Mouse (Mus musculus) neural tube, embryonic 14.5 days (tissue): ENCODE data around the gene Ece2. TPM values are rescaled to one million over a fixed set of nuclear protein-coding genes. Genes with fewer than 3 reads are reported as not detected.

Experiments
- ATAC-seq: fragments of 200-750 bp; cut with Nextera tagmentation; 2 replicates; pipeline ENCODE4 v1.8.0; 2017; ENCODE audit warnings: low read depth, mild to moderate bottlenecking, moderate TSS enrichment, moderate library complexity
- H3K27ac ChIP-seq: fragments of 300-500 bp; sonication (generic); 2 replicates; pipeline ENCODE4 v1.5.1; 2014; ENCODE audit warnings: low read depth, mild to moderate bottlenecking, control low read depth, low read length, moderate library complexity, mixed read lengths
- H3K27me3 ChIP-seq: fragments of 300-500 bp; sonication (generic); 2 replicates; pipeline ENCODE4 v1.6.1; 2014; ENCODE audit warnings: low read length; ENCODE audit not compliant: control insufficient read depth, insufficient read depth
- H3K36me3 ChIP-seq: fragments of 300-500 bp; sonication (generic); 2 replicates; pipeline ENCODE4 v1.6.1; 2014; ENCODE audit warnings: low read length, mixed read lengths; ENCODE audit not compliant: control insufficient read depth, insufficient read depth
- H3K4me1 ChIP-seq: fragments of 300-500 bp; sonication (generic); 2 replicates; pipeline ENCODE4 v1.6.1; 2014; ENCODE audit warnings: low read length; ENCODE audit not compliant: control insufficient read depth, insufficient read depth
- H3K4me2 ChIP-seq: fragments of 300-500 bp; sonication (generic); 2 replicates; pipeline ENCODE4 v1.6.1; 2014; ENCODE audit warnings: mild to moderate bottlenecking, low read depth, low read length, control low read depth
- H3K4me3 ChIP-seq: fragments of 300-500 bp; sonication (generic); 2 replicates; pipeline ENCODE4 v1.5.1; 2014; ENCODE audit warnings: low read depth, low read length, control low read depth, mixed read lengths
- H3K9ac ChIP-seq: fragments of 300-500 bp; sonication (generic); replicated peaks from 2 replicates; pipeline ENCODE4 v1.6.1; 2014; ENCODE audit warnings: low read depth, mild to moderate bottlenecking, control low read depth, low read length, mixed read lengths
- H3K9me3 ChIP-seq: fragments of 300-500 bp; sonication (generic); 2 replicates; pipeline ENCODE4 v1.6.1; 2016; ENCODE audit warnings: low read length; ENCODE audit not compliant: control insufficient read depth
- WGBS: fragments of 180-500 bp; shearing (Covaris S2); extraction: QIAGEN DNeasy Blood & Tissue Kit; methylation state at CpG from one replicate; pipeline ENCODE4 v1.1.7; 2014; 5-methylcytosine and 5-hydroxymethylcytosine counted together
- polyA plus RNA-seq: library from polyadenylated mRNA; unstranded; fragments of >200 nt; fragmentation: Nextera tagmentation; extraction: Ambion mirVana; gene quantifications from 2 replicates; pipeline ENCODE4 v1.2.1, GENCODE M21; 2014

Gene Ece2
- polyA plus RNA-seq, 1 experiment from 2014 or later: 16.4 TPM

DNA sequence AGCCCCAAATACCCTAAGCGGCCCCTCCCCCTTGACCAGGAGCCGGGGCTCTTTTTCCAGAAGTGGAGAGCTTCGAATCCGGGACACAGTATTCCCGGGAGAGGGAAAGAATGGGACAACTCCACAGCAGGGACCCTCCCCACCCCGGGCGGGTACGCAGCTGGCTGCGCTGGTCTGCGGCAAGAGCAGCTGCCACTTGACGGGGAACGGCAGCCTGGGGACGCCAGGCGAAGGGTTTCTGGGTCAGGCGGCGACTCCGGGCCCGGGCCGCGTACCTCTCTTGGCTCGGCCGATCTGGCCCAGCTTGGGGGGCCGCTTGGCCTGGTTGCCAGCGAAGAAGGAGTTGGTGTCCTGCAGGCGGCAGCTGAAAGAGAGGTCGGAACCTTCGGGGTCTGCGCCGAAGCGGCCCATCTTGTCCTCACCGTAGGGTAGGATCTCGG lies 8.9 kb upstream of the Ece2 start:
- peak; percentile 18; the same call in 1 of the 2 replicates for ATAC-seq
- WGBS: 1% methylated on average over 32 of the region's 32 CpGs

DNA sequence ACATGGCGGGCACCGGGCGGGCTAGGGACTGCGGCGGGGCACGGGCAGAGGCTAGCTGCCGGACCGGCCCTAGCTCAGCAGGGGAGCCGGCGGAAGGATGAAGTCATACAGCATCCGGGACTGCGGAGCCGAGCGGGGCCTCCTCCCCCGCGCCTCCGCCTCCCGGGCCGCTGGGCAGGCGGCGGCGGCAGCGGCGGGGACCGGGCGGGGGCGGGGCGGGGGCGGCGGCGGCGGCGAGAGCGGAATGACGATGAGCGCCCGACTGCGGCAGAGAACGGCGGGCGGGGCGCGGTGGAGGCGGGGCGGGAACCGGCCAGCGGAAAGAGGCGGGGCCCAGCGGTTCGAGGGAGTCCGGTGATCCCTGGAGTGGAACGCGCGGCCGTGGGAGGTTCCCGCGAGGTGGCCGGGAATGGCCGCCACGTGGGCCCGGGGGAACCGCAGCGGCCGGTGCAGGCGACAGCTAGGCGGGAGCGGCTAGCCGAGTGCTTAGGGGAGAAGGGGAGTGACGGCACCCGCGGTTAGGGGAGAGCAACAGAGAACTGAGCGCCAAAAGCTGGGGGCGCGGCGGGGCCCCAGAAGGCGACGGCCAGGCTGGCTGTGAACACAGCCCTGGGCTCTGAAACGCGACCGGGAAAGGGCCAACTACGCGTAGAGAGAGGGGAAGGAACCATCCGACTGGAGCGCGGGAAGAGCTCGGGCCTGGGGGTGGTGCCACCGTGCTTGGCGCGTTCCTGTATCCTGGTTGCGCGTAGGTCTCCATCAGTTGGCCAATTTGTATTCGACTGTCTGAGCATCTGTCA lies 8.2 kb upstream of the Ece2 start, which contains the start of gene Camk2n2:
TSS of gene Camk2n2 (minus strand) at position 97 of the 800 bp plus-strand sequence.
- Histone ChIP-seq H3K36me3 (no peaks in the 10 kb centered on the region), H3K4me2 (peak within 1 kb of the TSS; percentile 89), H3K27ac (peak within 1 kb of the TSS; percentile 97), H3K4me3 (peak within 1 kb of the TSS; percentile 78), H3K9ac (peak within 1 kb of the TSS; percentile 78), H3K9me3 (no peaks in the 10 kb centered on the region), H3K4me1 (peaks cover 8% of the 10 kb centered on the region; the same call in 1 of the 2 replicates), H3K27me3 (no peaks in the 10 kb centered on the region)
- WGBS: 1% methylated on average over 63 of the region's 92 CpGs
- peak; percentile 44 for ATAC-seq

More for the DNA sequence above, 8.9 kb upstream of the Ece2 start:
- H3K27me3 ChIP-seq: no peaks in the 10 kb centered on the region
- no peaks in the 10 kb centered on the region for H3K9me3 ChIP-seq
- H3K4me1 ChIP-seq: peaks cover 8% of the 10 kb centered on the region; the same call in 1 of the 2 replicates
- peak overlapping the region; percentile 78 for H3K9ac ChIP-seq
- no peaks in the 10 kb centered on the region for H3K36me3 ChIP-seq
- H3K27ac ChIP-seq: peak overlapping the region; percentile 97
- peak overlapping the region; percentile 78 for H3K4me3 ChIP-seq
- H3K4me2 ChIP-seq: peak overlapping the region; percentile 89

DNA sequence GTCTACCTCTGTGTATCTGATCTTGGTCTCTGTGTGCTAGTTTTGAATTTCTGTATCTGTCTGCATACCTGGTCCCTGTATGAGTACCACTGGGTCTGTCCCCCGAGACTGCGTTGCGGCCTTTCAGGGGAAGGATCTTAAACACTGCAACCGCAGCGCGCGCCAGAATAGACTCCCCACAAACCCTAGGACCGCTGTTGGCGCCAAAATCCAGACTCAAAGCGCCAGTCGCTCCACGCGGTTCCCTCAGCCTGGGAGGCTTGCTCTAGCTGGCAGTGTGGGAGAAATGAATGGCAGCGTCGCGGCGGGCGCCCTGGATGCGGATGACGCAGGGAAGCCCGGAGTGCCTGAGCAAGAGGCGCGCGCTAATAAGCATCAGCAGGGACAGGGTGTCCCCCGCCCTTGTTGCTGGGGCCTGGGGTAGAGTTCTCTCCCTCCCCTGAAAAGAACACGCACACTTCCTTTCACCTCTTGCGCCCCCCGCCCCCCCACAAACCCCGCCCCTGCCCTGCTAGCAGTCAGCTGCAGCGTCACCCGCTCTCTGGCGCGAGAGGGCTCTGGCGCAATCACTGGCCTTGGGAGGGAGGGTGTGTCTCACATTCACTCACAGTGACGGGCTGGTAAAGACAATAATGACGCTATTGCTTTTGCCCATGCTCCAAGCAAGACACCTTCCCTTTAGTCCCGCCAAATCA lies 7.5 kb upstream of the Ece2 start:
- 0% methylated on average over 35 of the region's 37 CpGs for WGBS
- peak overlapping the region; percentile 78 for H3K4me3 ChIP-seq
- H3K27me3 ChIP-seq: no peaks in the 10 kb centered on the region
- H3K36me3 ChIP-seq: no peaks in the 10 kb centered on the region
- peaks cover 8% of the 10 kb centered on the region; the same call in 1 of the 2 replicates for H3K4me1 ChIP-seq
- H3K9ac ChIP-seq: peak overlapping the region; percentile 78
- peak overlapping the region; percentile 89 for H3K4me2 ChIP-seq
- ATAC-seq: peak; percentile 68
- H3K9me3 ChIP-seq: no peaks in the 10 kb centered on the region
- H3K27ac ChIP-seq: peak overlapping the region; percentile 97

DNA sequence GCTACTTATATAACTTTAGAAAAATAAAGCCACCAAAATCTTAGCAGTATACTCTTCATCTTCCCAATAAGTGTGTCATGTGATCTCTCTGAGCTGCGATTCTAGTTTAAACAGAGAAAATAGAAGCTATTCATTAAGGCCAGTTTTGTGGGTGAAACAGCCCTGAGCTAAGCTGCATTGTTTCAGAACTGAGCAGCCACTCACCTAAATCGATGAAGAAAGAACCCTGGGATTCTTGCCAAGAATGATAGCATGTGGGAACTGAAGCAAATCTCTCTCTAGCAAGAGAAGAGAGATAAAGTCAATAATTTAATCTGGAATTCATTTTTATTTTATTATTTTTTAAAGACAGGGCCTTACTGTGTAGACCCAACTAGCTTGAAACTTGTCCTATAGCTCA lies 6.4 kb upstream of the Ece2 start:
- Histone ChIP-seq H3K9ac (peak overlapping the region; percentile 78; the same call in 1 of the 2 replicates), H3K36me3 (no peaks in the 10 kb centered on the region), H3K27me3 (no peaks in the 10 kb centered on the region), H3K9me3 (no peaks in the 10 kb centered on the region), H3K27ac (no peak overlapping the region; the same call in 1 of the 2 replicates), H3K4me1 (peaks cover 8% of the 10 kb centered on the region; the same call in 1 of the 2 replicates), H3K4me3 (no peak overlapping the region), H3K4me2 (peak overlapping the region; percentile 89; the same call in 1 of the 2 replicates)
- 47% methylated on average over 2 of the region's 2 CpGs for WGBS
- ATAC-seq: no peak

DNA sequence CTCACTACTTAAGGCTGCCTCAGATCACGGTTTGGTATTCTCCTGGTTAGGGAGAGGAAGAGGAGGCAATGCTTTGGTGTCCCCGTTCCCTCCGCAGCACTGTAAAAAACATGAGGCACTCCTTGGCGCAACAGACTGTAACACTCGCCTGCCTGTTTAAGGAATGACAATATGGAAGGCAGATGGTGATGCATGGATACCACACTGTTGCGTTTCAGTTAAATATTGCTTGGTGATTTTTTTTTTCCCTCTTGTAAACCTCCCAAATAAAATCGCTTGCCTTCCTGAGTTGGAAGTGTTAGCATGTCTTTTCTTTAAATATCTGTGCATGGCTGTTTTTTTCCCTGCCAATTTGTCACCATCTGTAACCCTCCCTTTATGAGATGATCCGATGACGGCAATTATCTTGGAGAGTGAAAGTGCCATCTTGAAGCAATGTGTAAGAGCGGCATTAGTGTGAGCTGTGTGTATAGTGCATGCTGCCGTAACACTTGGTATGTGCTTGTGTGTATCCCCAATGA lies 697 bp upstream of the Ece2 start:
- no peaks in the 10 kb centered on the region for H3K27me3 ChIP-seq
- WGBS: 42% methylated on average over 11 of the region's 11 CpGs
- H3K4me1 ChIP-seq: no peaks in the 10 kb centered on the region
- H3K9ac ChIP-seq: no peak overlapping the region
- peak overlapping the region; percentile 60 for H3K4me3 ChIP-seq
- no peaks in the 10 kb centered on the region for H3K9me3 ChIP-seq
- H3K4me2 ChIP-seq: peak overlapping the region; percentile 95
- H3K36me3 ChIP-seq: no peaks in the 10 kb centered on the region
- ATAC-seq: no peak
- no peak overlapping the region for H3K27ac ChIP-seq

DNA sequence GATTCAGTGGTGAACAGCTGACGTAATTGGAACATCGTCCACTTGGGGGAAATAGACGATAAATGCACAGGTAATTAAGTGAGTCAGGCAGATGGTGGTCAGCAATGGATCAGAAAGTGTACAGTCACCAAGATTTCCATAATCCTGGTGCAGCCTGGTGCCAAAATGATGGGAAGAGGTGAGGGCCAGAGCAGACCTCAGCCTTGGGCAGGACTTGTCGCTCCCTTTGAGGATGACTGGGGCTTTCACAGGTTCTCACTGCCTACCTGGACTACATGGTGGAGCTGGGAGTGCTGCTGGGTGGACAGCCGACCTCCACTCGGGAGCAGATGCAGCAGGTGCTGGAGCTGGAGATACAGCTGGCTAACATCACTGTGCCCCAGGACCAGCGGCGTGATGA lies 7.8 kb downstream of the Ece2 start:
- ATAC-seq: no peak
- 80% methylated on average over 8 of the region's 8 CpGs for WGBS
- no peaks in the 10 kb centered on the region for H3K27me3 ChIP-seq
- no peaks in the 10 kb centered on the region for H3K36me3 ChIP-seq
- H3K9me3 ChIP-seq: no peaks in the 10 kb centered on the region
- no peak overlapping the region for H3K4me3 ChIP-seq
- no peaks in the 10 kb centered on the region for H3K4me1 ChIP-seq
- H3K9ac ChIP-seq: no peak overlapping the region
- no peak overlapping the region for H3K4me2 ChIP-seq
- no peak overlapping the region for H3K27ac ChIP-seq

DNA sequence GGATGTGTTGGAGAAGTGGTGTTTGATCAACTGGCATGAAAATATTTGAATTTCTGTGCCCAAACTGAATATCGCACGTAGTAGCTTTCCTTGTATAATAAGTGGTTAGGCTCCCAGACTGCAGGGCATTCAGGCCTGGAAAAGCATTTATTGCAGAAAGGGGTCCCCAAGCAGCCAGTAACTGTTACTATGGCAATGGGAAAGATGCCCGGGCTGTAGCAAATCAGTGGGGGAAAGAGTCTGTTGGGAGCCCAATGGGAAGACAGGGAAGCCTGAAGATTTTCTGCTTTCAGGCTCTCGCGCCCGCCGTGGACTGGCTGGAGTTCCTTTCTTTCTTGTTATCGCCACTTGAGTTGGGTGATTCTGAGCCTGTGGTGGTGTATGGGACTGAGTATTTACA lies 8.7 kb downstream of the Ece2 start:
- peak overlapping the region; percentile 30; the same call in 1 of the 2 replicates for H3K27ac ChIP-seq
- H3K4me3 ChIP-seq: no peak overlapping the region
- no peak overlapping the region for H3K4me2 ChIP-seq
- no peaks in the 10 kb centered on the region for H3K27me3 ChIP-seq
- no peaks in the 10 kb centered on the region for H3K36me3 ChIP-seq
- H3K9me3 ChIP-seq: no peaks in the 10 kb centered on the region
- peak; percentile 75 for ATAC-seq
- H3K4me1 ChIP-seq: no peaks in the 10 kb centered on the region
- H3K9ac ChIP-seq: no peak overlapping the region
- 52% methylated on average over 8 of the region's 8 CpGs for WGBS

DNA sequence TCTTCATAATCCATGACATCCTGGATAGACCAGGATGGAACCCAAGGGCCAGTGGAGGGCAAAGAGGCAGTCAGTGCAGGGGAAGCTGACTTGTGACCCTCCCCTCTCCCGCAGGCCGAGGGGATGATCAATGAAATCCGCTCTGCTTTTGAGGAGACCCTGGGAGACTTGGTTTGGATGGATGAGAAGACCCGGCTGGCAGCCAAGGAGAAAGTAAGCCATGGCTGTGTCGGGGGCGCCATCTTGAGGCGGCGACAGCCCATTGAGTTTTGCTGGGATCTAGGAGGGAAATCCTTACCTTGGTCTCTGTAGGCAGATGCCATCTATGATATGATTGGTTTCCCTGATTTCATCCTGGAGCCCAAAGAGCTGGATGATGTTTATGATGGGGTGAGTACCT lies 12.5 kb downstream of the Ece2 start:
- 0 out of 2 replicates have a peak, but pooled peaks have one; percentile 28 for ATAC-seq
- Histone ChIP-seq H3K36me3 (peaks cover 3% of the 10 kb centered on the region; the same call in 1 of the 2 replicates), H3K4me1 (no peaks in the 10 kb centered on the region), H3K9ac (no peak overlapping the region), H3K4me2 (no peak overlapping the region), H3K27me3 (no peaks in the 10 kb centered on the region), H3K9me3 (no peaks in the 10 kb centered on the region), H3K27ac (no peak overlapping the region), H3K4me3 (no peak overlapping the region)
- WGBS: 2% methylated on average over 8 of the region's 8 CpGs
